Mouse (Mus musculus): ENCODE measurements at regions not wholly inside any gene's neighbourhood (a gene's known extent, or its start where the extent isn't known, plus 50 kb on each side); places are given as distances from the start of the nearest gene placed in this dataset.

DNA sequence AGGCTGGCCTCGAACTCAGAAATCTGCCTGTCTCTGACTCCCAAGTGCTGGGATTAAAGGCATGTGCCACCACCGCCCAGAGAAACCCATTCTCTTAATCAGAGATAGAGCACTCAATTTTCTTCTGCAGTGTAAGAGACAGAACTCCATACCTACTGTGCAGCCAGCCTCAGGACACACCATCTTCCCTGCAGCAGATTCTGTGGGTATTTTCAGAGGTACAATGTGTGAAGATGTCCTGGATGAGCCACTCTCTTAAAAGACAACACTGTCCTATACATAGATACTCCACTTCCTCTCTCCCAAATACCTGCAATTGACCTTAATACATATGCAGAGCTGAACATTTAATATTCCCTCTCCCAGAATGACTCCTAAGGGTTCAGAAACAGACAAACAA is 111.5 kb downstream of the Nr1d2 start:
- ATAC-seq (replicated peaks; ENCODE audit: insufficient number of reproducible peaks, low FRiP score, low TSS enrichment, low read depth) (no peak), DNase-seq (ENCODE audit: low spot score) (no peak)
- no peak overlapping the region for H3K27ac ChIP-seq (replicated peaks; ENCODE audit: low read depth, low read length)
- H3K9me3 ChIP-seq (replicated peaks; ENCODE audit: control insufficient read depth, low read length), result no peaks in the 10 kb centered on the region
- H3K36me3 ChIP-seq (replicated peaks; ENCODE audit: control insufficient read depth, insufficient read depth, low read depth, low read length), result no peaks in the 10 kb centered on the region
- no peak overlapping the region for H3K4me2 ChIP-seq (ENCODE audit: low read depth, low read length)
- no peak overlapping the region for H3K9ac ChIP-seq (replicated peaks; ENCODE audit: low read length)
- no peak overlapping the region for H3K4me3 ChIP-seq (ENCODE audit: low read depth, low read length)
- H3K27me3 ChIP-seq (ENCODE audit: control insufficient read depth, insufficient read depth, low read length), result no peaks in the 10 kb centered on the region
- WGBS, result 90% methylated on average over 2 of the region's 2 CpGs
- no peaks in the 10 kb centered on the region for H3K4me1 ChIP-seq (ENCODE audit: control insufficient read depth, insufficient read depth, low read length)

DNA sequence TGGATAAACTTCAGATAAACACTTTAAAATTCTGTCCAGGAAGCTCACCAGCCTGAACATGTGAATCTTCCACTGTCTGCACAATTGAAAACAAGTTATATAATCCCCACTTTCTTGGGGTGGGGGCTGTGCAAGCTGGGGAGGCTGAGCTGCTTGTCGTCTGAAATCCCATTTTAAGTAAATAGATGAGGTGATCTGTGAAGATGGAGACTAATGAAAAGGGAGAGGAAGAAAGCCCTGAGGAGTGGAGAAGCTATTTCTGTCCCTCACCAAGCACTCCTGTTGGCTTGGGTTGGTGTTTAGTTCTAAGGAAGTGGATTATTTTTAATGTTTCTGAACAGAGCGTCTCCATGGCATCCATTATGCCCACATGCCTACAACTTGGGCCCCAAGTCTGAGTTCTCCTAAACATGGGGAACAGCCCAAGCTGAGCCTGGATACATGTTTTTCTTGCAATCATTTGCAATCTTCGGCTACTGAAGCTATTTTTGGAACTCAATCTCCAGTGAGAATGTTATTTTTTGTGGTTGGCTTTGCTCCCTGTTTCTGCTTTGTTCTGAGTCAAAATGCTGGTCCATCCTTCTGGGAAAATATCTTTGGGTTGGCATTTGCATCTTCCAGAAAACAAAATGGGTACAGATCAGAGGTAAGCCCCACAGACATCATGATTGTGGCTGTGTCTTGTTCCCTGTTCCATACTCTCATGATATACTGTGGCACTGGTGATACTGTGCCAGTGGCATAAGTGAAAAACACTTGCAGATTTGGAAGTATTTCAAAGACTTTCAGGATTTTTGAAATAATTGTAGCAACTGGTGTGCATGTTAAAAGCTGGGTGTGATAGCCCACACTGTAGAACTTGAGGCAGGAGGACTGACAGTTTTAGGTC is 131.8 kb downstream of the Nr1d2 start:
- H3K27me3 ChIP-seq (ENCODE audit: control insufficient read depth, insufficient read depth, low read length), result no peaks in the 10 kb centered on the region
- no peak overlapping the region for H3K27ac ChIP-seq (replicated peaks; ENCODE audit: low read depth, low read length)
- H3K4me2 ChIP-seq (ENCODE audit: low read depth, low read length), result no peak overlapping the region
- ATAC-seq (replicated peaks; ENCODE audit: insufficient number of reproducible peaks, low FRiP score, low TSS enrichment, low read depth) (no peak), DNase-seq (ENCODE audit: low spot score) (no peak)
- 73% methylated on average over 3 of the region's 3 CpGs for WGBS
- no peak overlapping the region for H3K9ac ChIP-seq (replicated peaks; ENCODE audit: low read length)
- no peaks in the 10 kb centered on the region for H3K36me3 ChIP-seq (replicated peaks; ENCODE audit: control insufficient read depth, insufficient read depth, low read depth, low read length)
- no peaks in the 10 kb centered on the region for H3K9me3 ChIP-seq (replicated peaks; ENCODE audit: control insufficient read depth, low read length)
- H3K4me1 ChIP-seq (ENCODE audit: control insufficient read depth, insufficient read depth, low read length), result no peaks in the 10 kb centered on the region
- no peak overlapping the region for H3K4me3 ChIP-seq (ENCODE audit: low read depth, low read length)

DNA sequence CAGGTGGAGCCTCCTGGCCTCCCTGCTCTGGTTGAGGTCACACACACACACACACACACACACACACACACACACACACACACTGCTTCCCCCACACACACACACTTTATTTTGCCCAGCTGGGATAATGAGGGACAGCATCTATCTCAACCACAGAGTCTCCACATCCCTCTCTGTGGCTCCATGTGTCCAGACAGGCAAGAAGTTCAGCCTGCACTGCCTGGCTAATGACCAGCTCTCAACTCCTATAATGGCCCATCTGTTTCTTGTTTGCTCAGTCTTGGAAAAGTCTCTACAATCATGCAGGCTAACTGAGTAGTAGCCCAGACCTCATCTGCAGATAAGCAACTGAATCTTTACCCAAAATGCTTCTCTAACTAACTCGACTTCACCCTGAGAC is 133.3 kb downstream of the Nr1d2 start:
- WGBS, result 84% methylated on average over 1 of the region's 1 CpGs
- Histone ChIP-seq H3K4me2 (ENCODE audit: low read depth, low read length) (no peak overlapping the region), H3K27me3 (ENCODE audit: control insufficient read depth, insufficient read depth, low read length) (no peaks in the 10 kb centered on the region), H3K36me3 (replicated peaks; ENCODE audit: control insufficient read depth, insufficient read depth, low read depth, low read length) (no peaks in the 10 kb centered on the region), H3K27ac (replicated peaks; ENCODE audit: low read depth, low read length) (no peak overlapping the region), H3K9ac (replicated peaks; ENCODE audit: low read length) (no peak overlapping the region), H3K4me1 (ENCODE audit: control insufficient read depth, insufficient read depth, low read length) (no peaks in the 10 kb centered on the region), H3K9me3 (replicated peaks; ENCODE audit: control insufficient read depth, low read length) (no peaks in the 10 kb centered on the region), H3K4me3 (ENCODE audit: low read depth, low read length) (no peak overlapping the region)
- ATAC-seq (replicated peaks; ENCODE audit: insufficient number of reproducible peaks, low FRiP score, low TSS enrichment, low read depth) (0 out of 2 replicates have a peak, but pooled peaks have one; percentile 52), DNase-seq (ENCODE audit: low spot score) (peak; percentile 51)

GRCm38 (mm10) chr14:18100195-18100594 is 138.7 kb downstream of the Nr1d2 start:
- Histone ChIP-seq H3K9ac (replicated peaks; ENCODE audit: low read length) (no peak overlapping the region), H3K4me2 (ENCODE audit: low read depth, low read length) (no peak overlapping the region), H3K36me3 (replicated peaks; ENCODE audit: control insufficient read depth, insufficient read depth, low read depth, low read length) (no peaks in the 10 kb centered on the region), H3K27ac (replicated peaks; ENCODE audit: low read depth, low read length) (no peak overlapping the region), H3K4me3 (ENCODE audit: low read depth, low read length) (no peak overlapping the region), H3K9me3 (replicated peaks; ENCODE audit: control insufficient read depth, low read length) (no peaks in the 10 kb centered on the region), H3K27me3 (ENCODE audit: control insufficient read depth, insufficient read depth, low read length) (no peaks in the 10 kb centered on the region), H3K4me1 (ENCODE audit: control insufficient read depth, insufficient read depth, low read length) (no peaks in the 10 kb centered on the region)
- 68% methylated on average over 3 of the region's 3 CpGs for WGBS
- no peak for ATAC-seq (replicated peaks; ENCODE audit: insufficient number of reproducible peaks, low FRiP score, low TSS enrichment, low read depth)
- no peak for DNase-seq (ENCODE audit: low spot score)
